Mouse (Mus musculus) brain, embryonic 14.5 days (tissue): ENCODE results near the gene Zwilch.

Source experiments
- CTCF ChIP-seq: fragments of 200-500 bp; IDR thresholded peaks from 2 replicates; pipeline ENCODE4 v1.5.1; 2012; ENCODE audit warnings: inconsistent platforms, mild to moderate bottlenecking, moderate library complexity, borderline replicate concordance; ENCODE audit not compliant: insufficient read depth, insufficient read length; ENCODE audit errors: extremely low read depth
- POLR2A ChIP-seq: fragments of 200-500 bp; IDR thresholded peaks from 2 replicates; pipeline ENCODE4 v1.6.1; 2012; ENCODE audit warnings: mild to moderate bottlenecking, inconsistent platforms, borderline replicate concordance; ENCODE audit not compliant: poor library complexity, insufficient read depth, insufficient read length, severe bottlenecking; ENCODE audit errors: extremely low read depth

GRCm38 (mm10) chr9:64120584-64121277 is 52.2 kb downstream of the Zwilch start:
- TF ChIP-seq CTCF (no peak), POLR2A (no peak)
